Mouse (Mus musculus): ENCODE measurements around the gene Zdhhc7. TPM values are rescaled to one million over a fixed set of nuclear protein-coding genes. Genes with fewer than 3 reads are reported as not detected.
A peak's percentile ranks its signal among the peaks of the same experiment; 100 is the strongest.

Zdhhc7 gene
- polyA plus RNA-seq, 1 experiment: 39.3 TPM

GRCm38 (mm10) chr8:120032549-120033208, 68.6 kb downstream of the Zdhhc7 start:
- DNase-seq: peak in 1 of 2 experiments; percentile 26
- WGBS: 64% methylated on average over 5 of the region's 5 CpGs
- no peaks in the 10 kb centered on the region for H3K27me3 ChIP-seq (ENCODE audit: control insufficient read depth, insufficient read depth, low read length)
- TF ChIP-seq CTCF (IDR thresholded peaks at IDR 0.05; ENCODE audit: borderline replicate concordance, insufficient read depth, low read depth, low read length) (no peak), POLR2A (IDR thresholded peaks at IDR 0.05; ENCODE audit: borderline replicate concordance, insufficient read depth, low read length) (no peak)
- no peak overlapping the region for H3K27ac ChIP-seq (ENCODE audit: insufficient read depth, low read length)
- H3K4me3 ChIP-seq (replicated peaks; ENCODE audit: insufficient read depth, low read depth, low read length): no peak overlapping the region
- peaks cover 4% of the 10 kb centered on the region for H3K4me1 ChIP-seq (ENCODE audit: control insufficient read depth, insufficient read depth, low read length)

Other genes with a start within 250 kb of the Zdhhc7 start
- gene Klhl36, start 239.2 kb downstream of the Zdhhc7 start, polyA plus RNA-seq (2012; rRNA removed): 12.7 and 15.3 TPM in 2 replicates
- 96.4 and 110 TPM in 2 replicates for gene Usp10, start 191.1 kb downstream of the Zdhhc7 start, polyA plus RNA-seq (2012; rRNA removed)
- 18.7 and 24.4 TPM in 2 replicates for gene Gm20388, start 190.6 kb downstream of the Zdhhc7 start, polyA plus RNA-seq (2012; rRNA removed)
- gene Crispld2, start 109.0 kb downstream of the Zdhhc7 start, polyA plus RNA-seq (2012; rRNA removed): 2.4 and 2.6 TPM in 2 replicates
- gene 6430548M08Rik, start 12.7 kb upstream of the Zdhhc7 start, polyA plus RNA-seq (2012; rRNA removed): 175 and 188 TPM in 2 replicates
- gene Fam92b, start 76.0 kb upstream of the Zdhhc7 start, polyA plus RNA-seq (2012; rRNA removed): 1.8 and 3.3 TPM in 2 replicates
- 52.4 and 58.4 TPM in 2 replicates for gene Gse1, start 127.0 kb upstream of the Zdhhc7 start, polyA plus RNA-seq (2012; rRNA removed)